Comparison of ENCODE assay signal across 8 mouse cellular contexts in genomic region chr7:132754389-132754750, GRCm38 (mm10). TPM values are rescaled to one million over a fixed set of nuclear protein-coding genes. Genes with fewer than 3 reads are reported as not detected.
DNase-seq lines count a peak whose midpoint lies in the region; ATAC-seq lines count a peak whose summit lies in the region.

No protein-coding gene starts in this region.

- no peak overlapping the region for H3K4me2 ChIP-seq in kidney, embryonic 15.5 days
- no peak overlapping the region for H3K4me2 ChIP-seq in forebrain, embryonic 14.5 days (ENCODE audit: low read length)
- no peak overlapping the region for H3K4me2 ChIP-seq in intestine, embryonic 16.5 days (ENCODE audit: low read depth, low read length)

- peaks cover 32% of the 10 kb centered on the region for H3K36me3 ChIP-seq in kidney, embryonic 15.5 days
- H3K36me3 ChIP-seq in forebrain, embryonic 14.5 days (ENCODE audit: control insufficient read depth, insufficient read depth, low read length): peaks cover 29% of the 10 kb centered on the region
- H3K36me3 ChIP-seq in intestine, embryonic 16.5 days (ENCODE audit: control insufficient read depth, insufficient read depth, low read length): peaks cover 14% of the 10 kb centered on the region

- no peak overlapping the region for H3K4me3 ChIP-seq in kidney, embryonic 15.5 days (replicated peaks)
- no peak overlapping the region for H3K4me3 ChIP-seq in forebrain, embryonic 14.5 days (ENCODE audit: low read depth, low read length)
- no peak overlapping the region for H3K4me3 ChIP-seq in intestine, embryonic 16.5 days (ENCODE audit: low read length)

- no peak for DNase-seq in kidney, adult 8-10 months
- peak; percentile 50 for DNase-seq in adipocyte (ENCODE audit: low spot score)
- DNase-seq in forebrain, embryonic 14.5 days (ENCODE audit: low spot score): no peak
- DNase-seq in layer of hippocampus, postnatal 36 days: no peak
- DNase-seq in layer of hippocampus, postnatal 25 days (ENCODE audit: extremely low spot score in 1 of 2, low spot score in 1 of 2): no peak

- 38% methylated on average over 3 of the region's 3 CpGs for WGBS in kidney, embryonic 15.5 days
- 75% methylated on average over 3 of the region's 3 CpGs for WGBS in forebrain, embryonic 14.5 days
- 58% methylated on average over 3 of the region's 3 CpGs for WGBS in intestine, embryonic 16.5 days

- H3K9me3 ChIP-seq in kidney, embryonic 15.5 days (replicated peaks): no peaks in the 10 kb centered on the region
- no peaks in the 10 kb centered on the region for H3K9me3 ChIP-seq in forebrain, embryonic 14.5 days (replicated peaks; ENCODE audit: control insufficient read depth, low read length)
- H3K9me3 ChIP-seq in intestine, embryonic 16.5 days (ENCODE audit: control insufficient read depth, low read length): no peaks in the 10 kb centered on the region

- peak overlapping the region; percentile 55 for H3K27ac ChIP-seq in kidney, embryonic 15.5 days
- peak overlapping the region; percentile 48; the same call in 1 of the 2 replicates for H3K27ac ChIP-seq in forebrain, embryonic 14.5 days (ENCODE audit: low read depth, low read length)
- H3K27ac ChIP-seq in intestine, embryonic 16.5 days (ENCODE audit: low read length): peak overlapping the region; percentile 26

- peaks cover 22% of the 10 kb centered on the region for H3K4me1 ChIP-seq in kidney, embryonic 15.5 days
- H3K4me1 ChIP-seq in forebrain, embryonic 14.5 days (ENCODE audit: control insufficient read depth, insufficient read depth, low read length): peaks cover 14% of the 10 kb centered on the region; the same call in 1 of the 2 replicates
- H3K4me1 ChIP-seq in intestine, embryonic 16.5 days (ENCODE audit: control insufficient read depth, insufficient read depth, low read length): peaks cover 35% of the 10 kb centered on the region

- no peak overlapping the region for H3K9ac ChIP-seq in kidney, embryonic 15.5 days
- no peak overlapping the region for H3K9ac ChIP-seq in forebrain, embryonic 14.5 days (ENCODE audit: low read length)
- H3K9ac ChIP-seq in intestine, embryonic 16.5 days (ENCODE audit: low read depth, low read length): no peak overlapping the region

- no peak for ATAC-seq in kidney, embryonic 15.5 days (replicated peaks; ENCODE audit: low FRiP score)
- peak; percentile 58 for ATAC-seq in forebrain, embryonic 14.5 days
- ATAC-seq in intestine, embryonic 16.5 days: no peak
- no peak for ATAC-seq in CD4-positive, CD25-positive, alpha-beta regulatory T cell, adult 4 months

- H3K27me3 ChIP-seq in kidney, embryonic 15.5 days: no peaks in the 10 kb centered on the region
- no peaks in the 10 kb centered on the region for H3K27me3 ChIP-seq in forebrain, embryonic 14.5 days (replicated peaks; ENCODE audit: control insufficient read depth, insufficient read depth, low read length)
- no peaks in the 10 kb centered on the region for H3K27me3 ChIP-seq in intestine, embryonic 16.5 days (replicated peaks; ENCODE audit: control insufficient read depth, insufficient read depth, low read length)

RNA-seq across cellular contexts. Expression of gene Fam53b, which starts 59.3 kb away (rescaled TPM):
- 22.0 and 22.5 TPM in 2 replicates for polyA plus RNA-seq in kidney, embryonic 15.5 days (2015; fragmentation: Nextera tagmentation; extraction: Ambion mirVana)
- 17.1 and 25.1 TPM in 2 replicates for polyA plus RNA-seq in forebrain, embryonic 14.5 days (2014; fragmentation: Nextera tagmentation; extraction: Ambion mirVana)
- polyA plus RNA-seq in intestine, embryonic 16.5 days (2015; fragmentation: Nextera tagmentation; extraction: Ambion mirVana): 22.2 and 23.7 TPM in 2 replicates
- 100 to 1,000 TPM in 1 of 2 experiments, 10 to 100 TPM in 1; 73.4 to 102 TPM for polyA plus RNA-seq in CD4-positive, CD25-positive, alpha-beta regulatory T cell, adult 4 months (2017; shearing (Covaris generic))
- 10 to 100 TPM; 46.4 to 53.3 TPM for total RNA-seq in layer of hippocampus, postnatal 36 days (2021)
- 10 to 100 TPM; 34.6 to 40.9 TPM for total RNA-seq in layer of hippocampus, postnatal 25 days (2021)
